Mouse (Mus musculus) forebrain, embryonic 11.5 days (tissue): Measurements from ENCODE around the gene Crlf1. TPM values are rescaled to one million over a fixed set of nuclear protein-coding genes. Genes with fewer than 3 reads are reported as not detected.

ENCODE experiments used
- ATAC-seq: fragments of 200-750 bp; cut with Nextera tagmentation; replicated peaks from 2 replicates; pipeline ENCODE4 v1.8.0; 2017; ENCODE audit warnings: moderate TSS enrichment; ENCODE audit not compliant: low FRiP score
- DNase-seq: peaks from one replicate; pipeline ENCODE4 v3.0.0-alpha.2; 2017; ENCODE audit warnings: low spot score
- H3K27ac ChIP-seq: fragments of 300-500 bp; sonication (generic); 2 replicates; pipeline ENCODE4 v1.5.1; 2014; ENCODE audit warnings: low read depth, low read length
- H3K27me3 ChIP-seq: fragments of 300-500 bp; sonication (generic); 2 replicates; pipeline ENCODE4 v1.6.1; 2014; ENCODE audit warnings: mild to moderate bottlenecking, low read length, mixed read lengths; ENCODE audit not compliant: control insufficient read depth, insufficient read depth
- H3K36me3 ChIP-seq: fragments of 300-500 bp; sonication (generic); 2 replicates; pipeline ENCODE4 v1.6.1; 2014; ENCODE audit warnings: mild to moderate bottlenecking, low read length, moderate library complexity, mixed read lengths; ENCODE audit not compliant: control insufficient read depth, insufficient read depth
- H3K4me1 ChIP-seq: fragments of 300-500 bp; sonication (generic); replicated peaks from 2 replicates; pipeline ENCODE4 v1.6.1; 2014; ENCODE audit warnings: low read length, mixed read lengths; ENCODE audit not compliant: control insufficient read depth, insufficient read depth
- H3K4me2 ChIP-seq: fragments of 300-500 bp; sonication (generic); 2 replicates; pipeline ENCODE4 v1.6.1; 2014; ENCODE audit warnings: low read depth, mild to moderate bottlenecking, low read length, moderate library complexity, mixed read lengths; ENCODE audit not compliant: severe bottlenecking
- H3K4me3 ChIP-seq: fragments of 300-500 bp; sonication (generic); 2 replicates; pipeline ENCODE4 v1.5.1; 2014; ENCODE audit warnings: low read depth, low read length
- H3K9ac ChIP-seq: fragments of 300-500 bp; sonication (generic); 2 replicates; pipeline ENCODE4 v1.6.1; 2014; ENCODE audit warnings: low read length
- H3K9me3 ChIP-seq: fragments of 300-500 bp; sonication (generic); 2 replicates; pipeline ENCODE4 v1.6.1; 2016; ENCODE audit warnings: low read length, mixed read lengths; ENCODE audit not compliant: control insufficient read depth
- WGBS: fragments of 180-500 bp; shearing (Covaris S2); extraction: QIAGEN DNeasy Blood & Tissue Kit; methylation state at CpG from one replicate; pipeline ENCODE4 v1.1.7; 2014; 5-methylcytosine and 5-hydroxymethylcytosine counted together
- polyA plus RNA-seq: library from polyadenylated mRNA; unstranded; fragments of >200 nt; fragmentation: Nextera tagmentation; extraction: Ambion mirVana; gene quantifications from 2 replicates; pipeline ENCODE4 v1.2.1, GENCODE M21; 2014

Gene Crlf1
- polyA plus RNA-seq, 1 experiment from 2014 or later: 10.9 TPM

GRCm38 (mm10) chr8:70466305-70466704 lies 26.7 kb upstream of the Crlf1 start:
- H3K9ac ChIP-seq: no peak overlapping the region
- H3K4me3 ChIP-seq: no peak overlapping the region
- no peaks in the 10 kb centered on the region for H3K27me3 ChIP-seq
- H3K36me3 ChIP-seq: no peaks in the 10 kb centered on the region
- DNase-seq (no peak), ATAC-seq (no peak)
- no peak overlapping the region for H3K27ac ChIP-seq
- H3K4me2 ChIP-seq: no peak overlapping the region
- H3K4me1 ChIP-seq: no peaks in the 10 kb centered on the region; the same call in 1 of the 2 replicates
- WGBS: 81% methylated on average over 4 of the region's 4 CpGs
- H3K9me3 ChIP-seq: no peaks in the 10 kb centered on the region

- WGBS: 77% methylated on average over 11 of the region's 11 CpGs
These were observed 26.2 kb upstream of the Crlf1 start for GRCm38 (mm10) chr8:70466771-70467170.

GRCm38 (mm10) chr8:70467229-70467725 lies 25.7 kb upstream of the Crlf1 start:
- no peaks in the 10 kb centered on the region for H3K9me3 ChIP-seq
- no peak overlapping the region for H3K4me2 ChIP-seq
- H3K4me1 ChIP-seq: no peaks in the 10 kb centered on the region; the same call in 1 of the 2 replicates
- no peak overlapping the region for H3K27ac ChIP-seq
- H3K36me3 ChIP-seq: no peaks in the 10 kb centered on the region
- WGBS: 81% methylated on average over 5 of the region's 5 CpGs
- no peaks in the 10 kb centered on the region for H3K27me3 ChIP-seq
- ATAC-seq: no peak
- no peak overlapping the region for H3K4me3 ChIP-seq
- H3K9ac ChIP-seq: no peak overlapping the region
- DNase-seq: no peak

More at GRCm38 (mm10) chr8:70466771-70467170, 26.2 kb upstream of the Crlf1 start:
- no peak overlapping the region for H3K4me2 ChIP-seq
- H3K27ac ChIP-seq: no peak overlapping the region
- H3K36me3 ChIP-seq: no peaks in the 10 kb centered on the region
- no peak overlapping the region for H3K4me3 ChIP-seq
- DNase-seq (no peak), ATAC-seq (no peak)
- H3K27me3 ChIP-seq: no peaks in the 10 kb centered on the region
- H3K4me1 ChIP-seq: no peaks in the 10 kb centered on the region; the same call in 1 of the 2 replicates
- H3K9ac ChIP-seq: no peak overlapping the region
- no peaks in the 10 kb centered on the region for H3K9me3 ChIP-seq

- Histone ChIP-seq H3K4me1 (no peaks in the 10 kb centered on the region; the same call in 1 of the 2 replicates), H3K4me3 (no peak overlapping the region), H3K4me2 (no peak overlapping the region), H3K9me3 (no peaks in the 10 kb centered on the region), H3K27ac (no peak overlapping the region), H3K36me3 (no peaks in the 10 kb centered on the region), H3K9ac (no peak overlapping the region), H3K27me3 (no peaks in the 10 kb centered on the region)
- DNase-seq: no peak
- WGBS: 76% methylated on average over 1 of the region's 1 CpGs
- ATAC-seq: no peak
These were observed 25.1 kb upstream of the Crlf1 start for GRCm38 (mm10) chr8:70467907-70468306.

- no peak overlapping the region for H3K4me2 ChIP-seq
- no peaks in the 10 kb centered on the region for H3K9me3 ChIP-seq
- WGBS: 87% methylated on average over 4 of the region's 4 CpGs
- DNase-seq (no peak), ATAC-seq (no peak)
- H3K4me3 ChIP-seq: no peak overlapping the region
- no peaks in the 10 kb centered on the region; the same call in 1 of the 2 replicates for H3K4me1 ChIP-seq
- no peak overlapping the region for H3K27ac ChIP-seq
- no peaks in the 10 kb centered on the region for H3K27me3 ChIP-seq
- no peaks in the 10 kb centered on the region for H3K36me3 ChIP-seq
- H3K9ac ChIP-seq: no peak overlapping the region
These were observed 24.2 kb upstream of the Crlf1 start for GRCm38 (mm10) chr8:70468733-70469132.

GRCm38 (mm10) chr8:70469295-70469916 lies 23.6 kb upstream of the Crlf1 start:
- Histone ChIP-seq H3K36me3 (no peaks in the 10 kb centered on the region), H3K4me1 (no peaks in the 10 kb centered on the region; the same call in 1 of the 2 replicates), H3K4me2 (no peak overlapping the region), H3K9ac (no peak overlapping the region), H3K27ac (no peak overlapping the region), H3K9me3 (no peaks in the 10 kb centered on the region), H3K27me3 (no peaks in the 10 kb centered on the region), H3K4me3 (no peak overlapping the region)
- 65% methylated on average over 10 of the region's 10 CpGs for WGBS
- ATAC-seq (no peak), DNase-seq (no peak)

GRCm38 (mm10) chr8:70469938-70470337 lies 23.0 kb upstream of the Crlf1 start:
- DNase-seq (no peak), ATAC-seq (no peak)

GRCm38 (mm10) chr8:70471856-70472255 lies 21.1 kb upstream of the Crlf1 start:
- 99% methylated on average over 7 of the region's 7 CpGs for WGBS
- no peak overlapping the region for H3K27ac ChIP-seq
- DNase-seq (no peak), ATAC-seq (no peak)
- H3K4me2 ChIP-seq: no peak overlapping the region
- H3K36me3 ChIP-seq: no peaks in the 10 kb centered on the region
- H3K9ac ChIP-seq: no peak overlapping the region
- no peaks in the 10 kb centered on the region for H3K27me3 ChIP-seq
- no peaks in the 10 kb centered on the region for H3K9me3 ChIP-seq
- H3K4me3 ChIP-seq: no peak overlapping the region
- peaks cover 5% of the 10 kb centered on the region; the same call in 1 of the 2 replicates for H3K4me1 ChIP-seq

More at GRCm38 (mm10) chr8:70469938-70470337, 23.0 kb upstream of the Crlf1 start:
- 66% methylated on average over 2 of the region's 2 CpGs for WGBS
- no peak overlapping the region for H3K27ac ChIP-seq
- no peak overlapping the region for H3K9ac ChIP-seq
- H3K4me3 ChIP-seq: no peak overlapping the region
- no peaks in the 10 kb centered on the region for H3K9me3 ChIP-seq
- H3K4me2 ChIP-seq: no peak overlapping the region
- H3K36me3 ChIP-seq: no peaks in the 10 kb centered on the region
- no peaks in the 10 kb centered on the region for H3K27me3 ChIP-seq
- H3K4me1 ChIP-seq: no peaks in the 10 kb centered on the region; the same call in 1 of the 2 replicates
